Mouse (Mus musculus) layer of hippocampus, adult 8-10 months (tissue): ENCODE measurements at regions not wholly inside any gene's neighbourhood (a gene's known extent, or its start where the extent isn't known, plus 50 kb on each side); places are given as distances from the start of the nearest gene placed in this dataset.

ENCODE experiments used
- DNase-seq, 2 experiments: peaks; one replicate each; pipeline ENCODE4 v3.0.0; 2022; ENCODE audit warnings: low spot score in 2 of 2

DNA sequence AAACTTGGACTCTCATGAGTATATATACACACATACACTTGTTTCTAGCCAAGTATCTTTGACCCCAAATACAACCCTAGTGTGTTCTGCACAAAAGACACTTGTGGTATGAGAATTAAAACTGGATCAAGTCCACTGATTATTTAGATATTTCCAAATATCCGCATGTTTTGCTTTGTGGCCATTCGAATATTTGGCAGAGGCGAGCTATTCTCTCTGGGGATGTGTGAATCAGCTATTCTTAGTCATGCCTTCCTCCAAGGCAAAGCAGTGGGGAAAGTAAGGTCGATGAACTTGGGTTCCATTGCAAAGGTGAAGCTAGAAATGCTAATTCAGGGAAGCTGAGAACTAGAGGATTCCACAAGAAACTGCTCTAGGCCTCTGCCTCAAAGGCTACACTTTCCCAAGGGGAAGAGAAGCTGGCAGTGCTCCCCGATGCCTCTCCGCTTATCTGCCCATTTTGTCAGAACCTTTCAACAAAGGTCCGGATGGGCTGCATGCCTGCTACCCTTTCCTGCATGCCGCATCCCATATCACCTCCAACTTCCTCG lies 154.4 kb downstream of the Snx19 start:
- DNase-seq: no peak

DNA sequence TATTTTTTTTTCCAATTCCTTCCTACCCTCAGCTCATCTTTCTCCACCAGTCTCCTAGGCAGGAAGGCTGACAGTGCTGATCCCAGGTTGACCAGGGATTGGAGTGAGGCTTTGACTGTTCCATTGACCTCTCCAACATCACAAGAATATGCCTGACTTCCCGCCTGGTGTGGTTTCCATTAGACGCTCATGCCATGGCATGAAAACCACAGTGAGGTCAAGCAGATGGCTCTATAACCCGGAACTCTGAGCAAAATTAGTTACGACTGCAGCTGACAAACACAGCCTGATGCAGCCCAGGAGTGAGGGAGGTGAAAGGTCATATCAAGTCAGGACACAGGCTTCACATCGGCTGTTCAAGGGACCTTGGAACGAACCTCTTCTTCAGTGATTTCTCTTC lies 153.6 kb downstream of the Snx19 start:
- DNase-seq: no peak

DNA sequence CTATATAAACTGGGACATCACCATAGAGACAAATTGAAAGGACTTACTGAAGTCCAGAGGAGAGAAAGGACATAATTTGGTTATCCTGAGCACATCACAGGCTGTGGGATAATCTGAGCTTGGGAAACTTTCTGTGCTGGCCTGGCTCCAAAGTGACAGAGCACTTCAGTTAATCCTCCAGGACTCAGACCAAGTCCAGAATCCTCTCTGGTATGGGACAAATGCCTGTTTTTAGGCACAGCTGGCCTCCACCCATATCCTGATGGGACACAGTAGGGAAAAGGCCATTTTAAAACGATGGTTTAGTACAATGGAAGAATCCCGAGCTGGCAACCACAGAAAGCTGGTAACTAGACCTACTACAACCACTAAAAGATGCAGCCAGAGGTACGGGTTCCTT lies 151.3 kb downstream of the Snx19 start:
- no peak for DNase-seq

DNA sequence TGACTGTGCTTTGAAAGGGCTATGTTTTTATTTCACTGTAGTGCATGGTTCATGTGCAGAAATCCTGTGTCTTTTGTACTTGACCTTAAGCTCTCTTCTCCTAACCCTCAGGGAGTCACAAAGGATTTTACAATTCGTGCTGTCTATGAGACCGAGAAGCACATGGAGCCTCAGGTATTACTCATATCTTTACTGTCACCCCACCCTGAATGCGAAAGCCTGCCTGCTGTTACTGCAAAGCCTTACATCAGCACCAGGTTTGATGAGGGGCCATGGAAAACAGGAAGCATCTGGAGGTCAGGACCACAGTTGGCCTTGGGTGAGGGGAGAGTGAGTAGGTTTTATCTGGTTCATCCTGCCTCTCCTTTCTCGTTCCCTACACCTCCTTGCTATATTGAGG lies 150.3 kb downstream of the Snx19 start:
- no peak for DNase-seq

DNA sequence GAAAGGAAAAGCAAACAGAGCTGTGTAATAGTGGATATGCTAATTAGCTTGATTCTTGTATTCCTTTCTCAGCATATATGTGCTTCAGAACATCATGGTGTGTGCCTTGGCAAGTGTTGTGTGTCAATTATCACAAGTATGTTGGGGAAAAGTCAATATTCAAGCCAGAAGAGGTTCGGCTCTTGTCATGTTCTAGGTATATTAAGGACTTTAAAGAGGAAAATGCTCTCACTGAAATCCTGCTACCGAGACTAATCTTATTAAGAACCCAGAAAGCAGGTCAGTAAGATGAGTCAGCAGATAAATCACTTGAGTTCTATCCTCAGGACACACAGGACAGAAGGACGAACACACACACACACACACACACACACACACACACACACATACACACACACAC lies 148.6 kb downstream of the Snx19 start:
- DNase-seq: no peak

DNA sequence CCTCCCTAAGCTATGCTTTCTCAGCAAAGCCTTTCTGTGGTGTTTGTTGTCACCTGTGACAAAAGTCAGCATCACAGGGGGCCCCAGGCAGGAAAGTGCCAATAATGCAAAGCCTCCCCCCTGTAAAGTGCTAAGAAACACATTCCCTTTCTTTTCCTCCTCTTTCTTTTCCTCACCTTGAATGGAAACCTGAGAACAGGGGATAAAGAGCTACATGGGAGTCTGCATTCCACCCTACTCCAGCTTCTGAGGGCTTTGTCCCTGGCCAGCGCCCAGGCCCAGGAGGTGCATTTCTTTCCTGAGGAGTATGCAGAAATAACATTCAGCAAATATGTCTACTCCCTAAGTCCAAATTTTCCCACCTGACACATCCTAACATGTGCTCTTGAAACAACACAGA lies 146.4 kb downstream of the Snx19 start:
- DNase-seq: no peak

DNA sequence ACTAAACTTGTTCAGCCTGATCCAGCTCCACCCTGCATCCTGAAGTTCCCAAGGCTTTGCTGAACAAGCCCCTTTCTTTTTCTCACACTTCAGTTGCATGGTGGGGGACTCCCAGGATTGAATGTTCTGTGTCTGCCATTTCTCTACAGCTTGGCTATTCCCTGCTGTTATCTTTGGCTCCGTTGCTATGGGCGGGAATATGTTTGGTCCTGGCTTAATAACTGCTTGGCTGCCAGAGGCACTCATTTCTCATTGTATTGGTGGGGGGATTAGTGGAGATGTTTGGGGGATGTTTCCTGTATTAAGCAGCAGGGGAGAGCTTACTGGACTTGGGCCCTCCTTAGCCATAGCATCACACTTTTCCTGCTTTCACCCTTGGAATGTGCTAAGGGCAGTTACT lies 144.1 kb downstream of the Snx19 start:
- DNase-seq: no peak

DNA sequence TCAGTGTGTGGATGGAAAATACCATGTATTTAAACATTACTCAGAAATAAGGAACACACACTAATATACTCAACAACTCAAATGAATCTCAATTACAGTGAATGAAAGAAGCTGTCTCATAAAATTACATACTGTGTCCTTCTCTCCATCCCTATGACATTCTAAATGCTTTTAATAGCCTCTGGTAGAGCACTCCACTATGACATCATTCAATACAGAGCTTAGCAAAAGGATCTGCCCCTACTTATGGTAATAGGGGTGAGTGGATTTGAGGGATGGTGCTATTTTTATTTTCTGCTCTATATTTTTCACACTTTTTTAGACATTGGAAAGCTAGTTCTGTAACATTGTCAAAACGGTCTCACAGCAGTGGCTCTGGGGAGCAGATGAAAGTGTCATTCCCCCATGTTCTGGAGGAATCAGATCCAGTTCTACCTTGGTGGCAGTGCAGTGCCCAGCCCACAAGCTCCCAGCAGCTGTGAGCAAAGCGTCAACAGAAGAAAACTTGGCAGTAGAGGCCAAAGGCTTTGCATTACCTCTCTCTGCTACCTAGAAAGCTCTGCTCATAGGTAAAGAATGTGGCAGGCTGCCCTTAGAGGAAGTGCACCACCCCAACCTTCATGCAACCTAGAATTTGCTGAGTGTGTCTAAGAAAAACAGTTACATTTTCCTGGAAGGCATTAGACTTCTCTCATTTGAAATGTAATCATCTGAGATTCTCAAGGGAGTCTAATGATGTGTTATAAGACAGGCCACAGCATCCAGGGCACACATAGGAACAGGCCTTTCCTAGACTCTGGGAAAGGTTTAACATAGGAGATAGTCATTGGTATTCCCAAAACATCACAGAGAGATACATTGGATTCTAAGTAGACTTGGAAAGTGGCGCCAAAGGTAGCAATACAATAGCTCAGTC lies 138.1 kb downstream of the Snx19 start:
- no peak for DNase-seq

DNA sequence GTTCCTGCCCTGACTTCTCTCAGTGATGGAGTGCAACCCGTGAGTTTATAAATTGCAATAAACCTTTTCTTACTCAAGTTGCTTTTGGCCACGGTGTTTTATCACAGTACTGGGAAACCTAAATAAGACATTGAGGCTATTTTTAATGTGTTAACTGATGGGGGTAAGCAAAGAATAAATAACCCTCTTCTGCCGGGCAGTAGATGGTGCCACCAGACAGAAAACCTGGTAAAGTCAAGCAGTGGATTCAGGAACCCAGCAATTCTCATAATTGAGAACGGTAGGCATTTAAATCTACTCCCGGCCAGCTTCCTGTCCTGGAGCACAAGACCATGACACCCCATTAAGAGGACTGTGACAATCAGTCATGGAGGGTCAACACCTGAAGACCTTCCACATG lies 136.5 kb downstream of the Snx19 start:
- DNase-seq: no peak

DNA sequence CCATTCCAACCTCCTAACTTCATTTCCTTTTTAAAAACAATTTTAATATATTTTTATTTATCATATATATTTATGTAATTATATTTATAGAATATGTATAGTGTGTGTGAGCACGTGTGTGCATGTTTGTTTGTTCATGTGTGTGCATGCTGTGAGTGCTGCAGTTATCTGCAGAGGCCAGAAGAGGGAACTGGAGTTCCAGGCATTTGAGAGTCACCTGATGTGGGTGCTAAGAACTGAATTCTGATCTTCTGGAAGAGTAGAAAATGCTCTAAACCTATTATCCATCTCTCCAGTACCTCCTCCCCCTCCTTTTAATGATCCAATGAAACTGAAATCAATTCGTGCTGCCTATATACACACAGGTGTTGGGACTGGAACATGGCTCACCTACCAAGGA lies 128.0 kb downstream of the Snx19 start:
- no peak for DNase-seq

DNA sequence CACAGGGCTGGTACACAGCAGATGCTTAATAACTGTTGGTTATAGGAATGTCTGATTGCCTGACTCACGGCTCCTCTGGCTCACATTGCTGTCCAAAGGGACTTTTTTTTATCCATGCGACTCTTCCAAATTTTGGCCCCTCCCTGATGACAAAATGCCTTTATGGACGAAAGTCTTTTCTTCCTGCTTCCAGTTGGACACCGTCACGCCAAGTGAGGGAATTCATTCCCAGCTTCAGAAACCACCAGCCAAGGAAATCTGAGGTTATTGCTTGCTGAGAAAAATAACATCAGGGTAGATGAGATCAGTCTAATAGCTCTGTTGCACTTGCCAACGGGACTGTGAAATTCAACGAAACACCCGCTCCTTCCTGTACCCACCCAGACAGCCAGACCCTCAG lies 125.8 kb downstream of the Snx19 start:
- DNase-seq: no peak

DNA sequence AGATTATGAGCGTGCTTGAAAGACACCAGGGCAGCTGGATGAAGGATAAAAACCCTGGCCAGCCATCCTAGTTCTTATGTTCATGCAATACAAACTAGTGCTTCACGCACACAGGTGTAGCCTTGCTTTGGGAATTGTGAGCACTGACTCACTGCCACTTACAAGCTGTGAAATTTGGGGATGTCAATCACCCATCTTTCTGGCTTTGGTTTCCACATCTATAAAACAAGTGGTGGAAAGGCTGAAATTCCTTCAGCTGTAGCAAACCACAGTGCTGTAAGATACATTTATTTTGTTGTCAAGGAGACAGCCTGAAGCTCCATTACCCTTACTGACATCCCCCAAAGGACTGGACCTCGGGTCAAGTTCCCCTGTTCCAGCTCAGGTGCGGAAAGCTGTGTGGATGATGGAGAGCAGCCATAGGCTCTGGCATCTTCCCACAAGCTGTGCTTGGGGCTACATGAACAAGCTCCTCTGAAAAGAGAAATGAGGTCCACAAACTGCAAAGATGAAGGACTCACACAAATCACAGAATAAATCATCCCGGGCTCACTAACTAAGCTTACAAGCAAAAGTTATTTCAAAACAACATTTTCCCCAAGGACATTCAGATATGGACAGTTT lies 123.1 kb downstream of the Snx19 start:
- no peak for DNase-seq

DNA sequence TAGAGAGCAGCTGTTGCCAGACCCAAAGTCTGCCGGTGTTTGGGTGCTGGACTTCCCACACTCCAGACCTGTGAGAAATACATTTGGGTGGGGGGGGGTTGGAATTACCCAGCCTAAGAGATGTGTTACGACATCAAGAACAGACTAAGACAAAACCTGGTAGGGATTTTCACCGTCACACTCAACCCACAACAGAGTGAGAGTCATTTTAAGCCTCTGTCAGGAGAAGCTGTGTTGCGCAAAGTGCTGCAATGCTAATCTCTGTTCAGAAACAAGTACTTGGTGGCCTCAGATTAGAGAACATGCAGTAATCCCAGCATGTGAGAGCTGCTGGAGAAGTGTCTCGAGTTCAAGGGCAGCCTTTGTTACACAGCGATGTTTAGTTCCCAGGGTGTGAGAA lies 113.0 kb downstream of the Snx19 start:
- DNase-seq: no peak

DNA sequence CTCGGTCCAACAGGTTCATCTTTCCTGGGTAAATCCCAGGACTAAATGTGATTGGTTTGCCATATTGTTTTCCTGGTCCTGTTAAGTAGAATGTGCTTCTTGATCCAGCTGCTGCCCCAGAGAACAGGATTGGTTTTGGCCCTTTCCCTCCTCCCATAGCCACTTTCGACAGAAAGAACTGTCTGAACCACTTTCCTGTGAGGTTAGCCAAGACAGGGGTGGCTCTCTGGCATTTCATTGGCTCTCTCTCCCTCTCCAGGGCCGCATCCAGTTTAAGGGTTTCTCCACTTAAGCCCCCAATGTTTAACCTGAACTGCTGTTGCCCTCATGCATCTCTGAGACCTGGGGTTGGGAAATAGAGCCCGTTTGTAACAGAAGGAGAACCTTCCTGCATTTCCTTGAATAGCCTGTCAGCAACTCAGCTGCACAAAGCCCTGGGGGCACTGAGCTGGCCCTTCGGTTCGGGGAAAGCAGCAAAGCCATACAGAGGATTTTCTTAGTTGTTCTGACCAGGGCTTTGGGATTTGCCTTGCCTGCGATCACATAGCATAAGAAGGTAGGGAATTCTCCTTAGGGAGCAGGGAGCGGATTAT lies 109.7 kb downstream of the Snx19 start:
- DNase-seq: no peak

DNA sequence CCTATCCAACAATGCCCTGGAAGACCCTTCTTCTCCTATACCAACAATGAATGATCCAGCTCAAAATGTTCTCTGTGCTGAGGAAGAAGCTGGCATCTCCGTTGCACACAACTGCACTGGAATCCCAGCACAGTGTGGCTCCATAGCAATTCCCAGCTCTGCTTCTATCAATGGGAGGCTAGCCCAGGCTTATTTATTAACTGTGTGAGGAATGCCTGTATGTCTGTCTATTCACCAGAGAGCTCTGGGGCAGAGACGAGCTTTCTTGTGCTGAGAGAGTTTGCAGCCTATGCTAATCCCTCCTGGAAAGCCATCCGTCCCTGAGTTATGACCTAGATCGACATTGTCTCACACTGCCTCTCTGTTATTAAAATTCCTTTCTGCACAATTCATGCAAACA lies 108.1 kb downstream of the Snx19 start:
- DNase-seq: no peak

DNA sequence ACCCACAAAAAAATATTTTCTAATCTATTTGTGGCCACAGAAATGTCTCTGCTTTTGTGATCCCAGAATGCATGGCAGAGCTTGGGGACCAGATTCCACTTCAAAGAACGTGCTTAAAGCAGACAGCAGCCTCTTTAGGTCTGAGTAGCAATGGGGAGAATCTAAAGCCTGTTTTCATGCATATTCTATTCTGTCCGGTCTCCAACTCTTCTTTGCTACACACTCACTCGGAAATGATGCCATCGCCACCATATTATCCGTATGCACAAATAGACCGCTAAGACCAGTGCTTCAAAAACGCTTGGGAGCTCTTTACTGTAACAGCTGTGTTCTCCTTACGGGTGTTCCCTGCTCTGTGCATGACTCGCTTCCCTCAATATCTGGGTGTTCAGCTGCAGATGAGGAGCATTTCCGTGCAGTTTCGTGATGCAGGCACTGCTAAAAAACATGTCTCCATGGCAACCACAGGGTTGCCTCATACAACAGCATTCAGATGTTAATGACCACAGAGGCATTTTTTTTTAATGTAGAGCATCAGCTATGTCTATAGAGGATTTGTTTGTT lies 107.0 kb downstream of the Snx19 start:
- DNase-seq: peak in 1 of 2 experiments; percentile 35

DNA sequence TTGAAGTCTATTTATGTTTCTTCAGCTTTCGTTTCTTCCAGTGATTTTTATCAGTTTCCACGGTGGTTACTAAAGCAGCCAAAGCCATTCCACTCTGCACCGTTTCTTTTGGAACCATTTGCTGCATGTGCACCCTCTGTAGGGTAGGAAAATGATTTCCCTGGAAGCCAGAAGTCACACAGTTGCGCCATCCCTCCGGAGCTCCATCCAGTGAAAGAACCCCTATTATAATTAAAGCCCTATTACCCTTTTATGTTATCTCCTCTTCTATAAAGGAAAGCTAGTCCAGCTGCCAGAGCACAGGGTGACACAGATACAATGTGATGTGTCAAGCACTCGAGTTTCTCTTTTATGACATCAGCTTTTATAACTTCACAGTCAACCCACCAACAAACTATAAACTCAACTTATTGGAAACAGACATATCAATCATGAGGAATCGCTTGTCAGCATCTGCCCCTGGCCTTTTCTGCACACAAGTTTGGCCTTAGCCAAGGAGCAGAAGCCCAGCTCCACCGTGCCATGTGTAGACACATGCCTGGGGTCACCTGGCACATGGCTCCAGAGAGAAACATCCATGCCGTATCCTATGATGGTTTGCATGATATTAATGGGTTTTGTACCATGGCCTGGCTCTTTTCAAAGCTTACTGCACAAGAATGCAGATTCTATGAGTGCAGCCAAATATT lies 106.3 kb downstream of the Snx19 start:
- DNase-seq: no peak

DNA sequence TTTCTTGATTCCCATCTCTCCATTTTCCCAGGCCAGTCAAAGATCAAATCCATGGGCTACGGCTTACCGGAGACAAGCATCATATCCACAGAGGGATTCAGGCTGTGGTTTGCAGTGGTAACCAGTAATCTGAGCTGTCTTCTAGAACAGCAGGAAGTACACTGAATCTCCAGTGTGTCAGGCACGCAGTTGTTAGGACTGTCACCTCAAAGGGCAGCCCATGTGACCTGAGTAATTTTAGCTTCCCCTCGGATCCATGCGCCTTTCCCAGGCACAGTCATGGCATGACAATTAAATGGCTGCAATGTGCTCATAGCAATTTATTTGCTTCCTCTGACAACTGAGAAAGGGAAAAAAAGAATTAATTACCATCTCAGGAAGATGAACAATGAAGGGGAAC lies 98.2 kb downstream of the Snx19 start:
- no peak for DNase-seq

DNA sequence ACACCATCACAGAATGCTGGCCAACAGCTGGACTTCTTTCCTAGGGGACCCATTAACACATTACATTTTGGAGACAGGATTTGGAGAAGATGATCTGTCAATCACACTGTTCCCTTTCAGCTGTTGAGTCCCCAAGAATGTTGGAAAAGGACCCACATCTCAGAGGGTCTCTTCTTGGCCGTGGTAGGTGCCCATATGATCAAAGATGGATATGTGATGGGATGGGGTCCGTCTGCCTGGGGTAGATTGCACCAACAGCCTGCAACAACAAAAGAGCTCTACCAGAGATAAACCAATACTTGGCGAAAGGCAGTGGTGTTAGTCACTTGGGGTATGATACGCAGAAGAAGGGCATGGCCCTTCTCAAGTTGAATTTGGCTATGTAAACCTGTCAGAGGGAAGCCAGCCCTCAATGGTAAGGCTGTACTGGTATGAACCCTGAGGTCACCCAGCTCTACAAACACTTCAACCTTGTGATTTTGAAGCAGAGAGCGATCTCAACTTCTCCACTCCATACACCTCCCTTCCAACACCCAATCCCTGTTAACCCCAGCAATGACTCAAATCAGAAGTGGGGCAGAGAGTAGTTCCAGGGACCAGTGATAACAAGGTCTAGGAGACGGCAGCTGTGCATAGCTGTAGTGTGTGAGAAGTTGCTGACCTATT lies 97.6 kb downstream of the Snx19 start:
- no peak for DNase-seq

DNA sequence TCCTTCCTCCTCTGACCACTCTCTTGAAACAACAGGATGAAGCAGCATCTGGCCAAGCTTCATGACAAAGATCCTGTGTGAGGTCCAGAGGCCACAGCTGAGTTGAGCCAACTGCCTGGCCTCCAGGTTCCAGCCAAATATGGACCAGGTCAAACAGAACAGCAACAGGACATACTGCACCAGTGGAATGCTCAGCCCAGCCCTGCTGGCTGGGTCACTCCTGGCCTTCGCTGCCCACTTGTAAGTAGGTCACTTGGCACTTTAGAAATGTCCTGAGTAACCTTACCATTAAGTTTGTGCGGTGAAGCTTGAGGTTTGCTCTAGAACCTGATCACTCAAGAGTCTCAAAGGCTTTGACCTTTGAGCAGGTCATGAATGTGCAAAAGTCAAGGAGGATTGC lies 96.9 kb downstream of the Snx19 start:
- DNase-seq: no peak
